Mouse (Mus musculus) heart, adult 2 months (tissue): ENCODE data around the gene Drg1.
"Not testable (repeated sequence)": the region's sequence is repeated elsewhere in the genome, so short reads cannot be mapped to it uniquely, and the experiment has no call there.

ENCODE experiments used
- CTCF ChIP-seq: fragments of 200-600 bp; IDR thresholded peaks from 2 replicates; pipeline ENCODE4 v1.8.1; 2022; ENCODE audit warnings: antibody characterized with exemption, mild to moderate bottlenecking, moderate library complexity
- EP300 ChIP-seq: fragments of 200-500 bp; IDR thresholded peaks from 2 replicates; pipeline ENCODE4 v1.6.1; 2011; ENCODE audit warnings: low read depth, low read length, control low read depth; ENCODE audit not compliant: insufficient read depth
- POLR2A ChIP-seq: fragments of 200-500 bp; IDR thresholded peaks from 2 replicates; pipeline ENCODE4 v1.6.1; 2011; ENCODE audit warnings: mild to moderate bottlenecking, low read depth, low read length, control low read depth; ENCODE audit not compliant: insufficient read depth

DNA sequence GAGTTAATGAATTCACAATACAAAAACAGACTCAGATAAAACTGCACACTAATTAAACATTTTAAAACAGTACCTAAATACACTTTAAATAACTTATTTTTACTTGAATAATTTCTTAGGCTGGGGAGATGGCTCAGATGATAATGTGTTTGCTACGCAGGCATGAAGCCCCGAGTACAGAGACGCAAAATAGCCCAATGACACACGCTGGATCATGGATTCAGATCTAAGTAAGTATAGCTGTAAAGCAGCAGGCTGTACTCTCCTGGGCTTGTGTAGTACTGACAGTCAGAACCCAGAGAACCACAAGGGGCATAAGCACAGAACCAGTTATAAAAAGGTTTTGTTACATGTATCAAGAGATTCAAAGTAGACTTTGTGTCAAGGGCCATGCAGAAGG, 99.1 kb downstream of the Drg1 start:
- TF ChIP-seq POLR2A, CTCF, EP300: not testable (repeated sequence)
